Mouse (Mus musculus): ENCODE results near the gene Mpp4. TPM values are rescaled to one million over a fixed set of nuclear protein-coding genes. Genes with fewer than 3 reads are reported as not detected.

Mpp4 gene
- total RNA-seq, 2 experiments from 2014 or later: 0.11 TPM; not detected in 1

GRCm38 (mm10) chr1:59168556-59168955 lies 5.4 kb upstream of the Mpp4 start:
- no peak for ATAC-seq (ENCODE audit: poor library complexity, severe bottlenecking)

- no peak for ATAC-seq (ENCODE audit: poor library complexity, severe bottlenecking)
Observed at GRCm38 (mm10) chr1:59167654-59168425, 4.7 kb upstream of the Mpp4 start.

- ATAC-seq (ENCODE audit: poor library complexity, severe bottlenecking): no peak
Observed at GRCm38 (mm10) chr1:59166232-59166905, 3.2 kb upstream of the Mpp4 start.

DNA sequence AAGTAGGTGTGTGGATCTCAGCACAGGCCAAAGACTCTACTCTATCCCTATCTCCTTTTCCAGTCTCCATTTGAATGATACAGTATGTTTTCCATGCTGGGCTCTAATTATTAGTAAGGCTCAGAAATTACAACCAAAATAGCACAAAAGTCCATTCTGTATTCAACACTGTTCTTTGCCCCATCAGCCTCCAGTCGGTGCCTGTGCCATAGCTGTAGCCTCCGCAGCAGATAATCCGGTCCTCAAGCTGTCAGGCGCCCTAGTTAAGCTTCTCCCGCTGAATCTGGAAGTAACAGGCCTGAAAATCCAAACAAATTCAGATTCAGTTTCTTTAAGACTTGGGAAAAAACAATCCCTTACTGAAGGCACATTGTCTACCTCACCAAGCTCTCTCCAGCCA lies 729 bp upstream of the Mpp4 start:
- ATAC-seq (ENCODE audit: poor library complexity, severe bottlenecking): no peak

- no peak for ATAC-seq (ENCODE audit: poor library complexity, severe bottlenecking)
Observed at GRCm38 (mm10) chr1:59162309-59163024, 722 bp downstream of the Mpp4 start.

DNA sequence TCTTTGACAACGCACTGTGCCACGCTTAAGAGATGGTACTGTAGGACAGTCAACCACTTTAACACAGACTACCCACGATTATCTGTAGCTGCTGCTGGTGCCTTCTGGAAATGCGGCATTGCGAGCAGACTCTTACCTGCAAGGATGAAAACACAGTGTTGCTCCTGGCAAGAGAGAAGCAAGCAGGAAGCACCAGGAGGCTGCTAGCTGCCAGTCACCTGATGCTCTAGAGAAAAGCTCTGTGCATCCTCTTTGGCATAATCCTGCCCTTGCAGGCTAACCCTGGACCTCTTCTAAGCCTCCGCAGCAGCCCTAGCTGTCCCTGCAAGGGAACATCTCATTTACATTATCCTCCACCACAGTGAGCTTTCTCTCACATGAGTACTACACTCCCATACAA lies 1.8 kb downstream of the Mpp4 start:
- no peak for ATAC-seq (ENCODE audit: poor library complexity, severe bottlenecking)

DNA sequence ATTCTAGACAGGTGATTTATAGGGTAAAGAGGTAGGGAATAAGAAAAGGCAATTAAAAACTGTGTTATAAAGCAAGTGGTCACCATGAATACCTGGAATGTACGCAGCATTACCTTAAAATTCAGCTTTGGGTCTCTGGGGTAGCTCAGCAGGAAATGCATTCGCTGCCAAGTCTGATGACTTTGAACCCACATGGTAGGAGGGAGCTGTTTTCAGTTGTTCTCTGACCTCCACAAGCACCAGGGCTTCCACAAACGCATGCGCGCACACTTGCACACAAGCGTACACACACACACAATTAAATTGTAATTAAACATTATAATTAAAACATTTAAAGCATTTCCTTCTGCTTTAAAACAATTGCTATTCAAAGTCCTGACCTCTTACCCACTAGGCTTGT lies 2.3 kb downstream of the Mpp4 start:
- no peak for ATAC-seq (ENCODE audit: poor library complexity, severe bottlenecking)

DNA sequence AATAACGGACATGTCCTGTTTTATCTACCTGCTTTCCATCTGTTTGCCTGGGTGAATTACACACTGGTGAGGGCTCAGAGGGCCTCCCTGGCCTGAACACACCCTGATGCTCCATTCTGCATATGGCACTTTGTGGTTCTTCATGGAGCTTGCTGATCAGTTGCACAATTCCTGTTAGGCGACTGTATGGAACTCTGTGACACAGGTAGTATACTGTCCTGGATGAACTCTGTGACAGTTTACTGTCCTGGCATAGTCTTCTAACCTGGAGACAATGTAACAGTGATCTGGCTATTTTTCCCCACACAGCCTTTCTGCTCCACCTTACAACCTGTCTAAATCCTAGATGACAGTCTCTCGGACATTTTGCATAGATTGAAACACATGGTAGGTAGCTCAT lies 4.1 kb downstream of the Mpp4 start:
- no peak for ATAC-seq (ENCODE audit: poor library complexity, severe bottlenecking)

GRCm38 (mm10) chr1:59158498-59158897 lies 4.7 kb downstream of the Mpp4 start:
- no peak for ATAC-seq (ENCODE audit: poor library complexity, severe bottlenecking)

DNA sequence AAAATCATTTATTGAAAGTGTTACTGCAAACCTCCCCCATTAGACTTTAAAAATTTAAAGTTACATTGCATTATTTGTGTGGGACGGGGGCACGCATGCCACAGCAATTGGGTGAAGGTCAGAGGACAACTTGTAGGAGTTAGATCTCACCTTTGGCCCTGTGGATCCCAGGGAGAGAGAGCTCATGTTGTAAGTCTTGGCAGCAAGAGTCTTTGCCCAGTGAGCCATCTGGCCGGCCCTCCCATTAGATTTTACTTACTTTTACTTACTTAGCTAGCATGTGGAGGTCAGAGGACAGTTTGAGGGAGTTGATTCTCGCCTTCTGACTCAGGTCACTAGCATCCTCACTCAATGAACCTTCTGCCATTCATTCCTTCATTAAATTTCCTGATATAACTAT lies 5.3 kb downstream of the Mpp4 start:
- no peak for ATAC-seq (ENCODE audit: poor library complexity, severe bottlenecking)

DNA sequence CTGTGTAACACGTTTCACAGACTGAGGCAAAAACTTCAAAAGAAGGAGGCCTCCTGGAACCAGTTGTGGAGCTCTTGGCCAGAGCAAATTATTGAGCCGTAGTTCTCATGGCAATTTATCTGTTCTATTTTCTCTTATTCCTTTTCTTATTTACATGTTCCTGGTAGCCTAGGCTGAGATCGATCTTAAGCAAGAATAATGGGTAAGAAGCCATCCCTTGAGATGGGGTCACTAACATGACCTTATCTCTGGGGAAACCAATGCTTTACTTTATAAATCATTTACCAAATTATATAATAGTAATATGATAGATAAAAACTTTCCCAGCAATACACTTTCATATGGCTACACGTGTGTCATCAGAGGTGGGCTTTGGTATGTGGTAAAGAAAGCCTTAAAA lies 10.8 kb downstream of the Mpp4 start:
- ATAC-seq (ENCODE audit: poor library complexity, severe bottlenecking): no peak

DNA sequence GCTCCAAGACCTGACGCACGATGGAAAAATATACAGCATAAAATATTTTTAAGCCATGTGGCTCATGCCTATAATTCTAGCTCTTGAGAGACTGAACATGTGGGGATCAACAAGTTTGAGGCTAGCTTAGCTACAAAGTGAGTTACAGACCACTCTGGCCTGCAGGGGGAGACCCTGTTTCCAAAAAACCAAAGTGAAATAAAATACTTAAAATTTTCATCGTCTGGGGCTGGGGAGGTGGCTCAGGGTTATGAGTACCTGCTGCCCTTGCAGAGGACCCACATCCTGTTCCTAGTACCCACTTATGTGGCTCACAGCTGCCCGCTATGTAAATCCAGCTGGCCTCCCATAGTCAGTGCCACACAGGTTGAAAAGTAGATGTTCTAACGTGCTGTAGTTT lies 12.6 kb downstream of the Mpp4 start:
- ATAC-seq (ENCODE audit: poor library complexity, severe bottlenecking): no peak

GRCm38 (mm10) chr1:59144543-59144942 lies 18.6 kb downstream of the Mpp4 start:
- 0 out of 2 replicates have a peak, but pooled peaks have one; percentile 43 for ATAC-seq (ENCODE audit: poor library complexity, severe bottlenecking)

- ATAC-seq (ENCODE audit: poor library complexity, severe bottlenecking): peak; percentile 91
Observed at GRCm38 (mm10) chr1:59142809-59143208, 20.4 kb downstream of the Mpp4 start.

GRCm38 (mm10) chr1:59134419-59134818 lies 28.8 kb downstream of the Mpp4 start:
- ATAC-seq (ENCODE audit: poor library complexity, severe bottlenecking): no peak

GRCm38 (mm10) chr1:59128879-59129278 lies 34.3 kb downstream of the Mpp4 start:
- ATAC-seq (ENCODE audit: poor library complexity, severe bottlenecking): no peak

- ATAC-seq (ENCODE audit: poor library complexity, severe bottlenecking): no peak
Observed at GRCm38 (mm10) chr1:59125558-59125957, 37.6 kb downstream of the Mpp4 start.

GRCm38 (mm10) chr1:59119720-59120457 lies 43.3 kb downstream of the Mpp4 start, which contains the start of gene Tmem237:
Tmem237 (minus strand) TSS chr1:59120408.
- peak; percentile 95 for ATAC-seq (ENCODE audit: poor library complexity, severe bottlenecking)

GRCm38 (mm10) chr1:59110524-59110923 lies 52.7 kb downstream of the Mpp4 start:
- no peak for ATAC-seq (ENCODE audit: poor library complexity, severe bottlenecking)

GRCm38 (mm10) chr1:59102071-59102470 lies 61.1 kb downstream of the Mpp4 start:
- no peak for ATAC-seq (ENCODE audit: poor library complexity, severe bottlenecking)

- no peak for ATAC-seq (ENCODE audit: poor library complexity, severe bottlenecking)
Observed at GRCm38 (mm10) chr1:59101020-59101419, 62.2 kb downstream of the Mpp4 start.

All from megakaryocyte, adult 5-6 weeks (primary cell).